Mouse (Mus musculus) small intestine, adult 2 months (tissue): ENCODE measurements around the gene Nova1. TPM values are rescaled to one million over a fixed set of nuclear protein-coding genes. Genes with fewer than 3 reads are reported as not detected.

ENCODE experiments used
- H3K27ac ChIP-seq: fragments of 200-500 bp; 2 replicates; pipeline ENCODE4 v1.5.1; 2012; ENCODE audit warnings: low read depth, low read length, control low read depth, inconsistent platforms; ENCODE audit not compliant: insufficient read depth
- H3K27me3 ChIP-seq: fragments of 200-500 bp; 2 replicates; pipeline ENCODE4 v1.6.1; 2012; ENCODE audit warnings: mild to moderate bottlenecking, moderate library complexity, low read length, inconsistent platforms; ENCODE audit not compliant: control insufficient read depth, insufficient read depth
- H3K36me3 ChIP-seq: fragments of 200-500 bp; 2 replicates; pipeline ENCODE4 v1.6.1; 2012; ENCODE audit warnings: mild to moderate bottlenecking, low read length, control low read depth, inconsistent platforms; ENCODE audit not compliant: control insufficient read depth, insufficient read depth
- H3K4me1 ChIP-seq: fragments of 200-500 bp; 2 replicates; pipeline ENCODE4 v1.6.1; 2012; ENCODE audit warnings: low read length, inconsistent platforms, mixed read lengths; ENCODE audit not compliant: control insufficient read depth, insufficient read depth, insufficient read length
- H3K4me3 ChIP-seq: fragments of 200-500 bp; 2 replicates; pipeline ENCODE4 v1.5.1; 2012; ENCODE audit warnings: low read depth, mild to moderate bottlenecking, control low read depth, inconsistent platforms, low read length, moderate library complexity
- CTCF ChIP-seq: fragments of 200-500 bp; IDR thresholded peaks from 2 replicates; pipeline ENCODE4 v1.5.1; 2012; ENCODE audit warnings: low read depth, mild to moderate bottlenecking, control low read depth, inconsistent platforms, low read length, moderate library complexity, mixed read lengths; ENCODE audit not compliant: insufficient replicate concordance, insufficient read length; ENCODE audit errors: extremely low read depth
- POLR2A ChIP-seq: fragments of 200-500 bp; IDR thresholded peaks from 2 replicates; pipeline ENCODE4 v1.6.1; 2012; ENCODE audit warnings: low read depth, mild to moderate bottlenecking, control low read depth, inconsistent platforms, low read length, moderate library complexity
- WGBS: fragments of 180-500 bp; shearing (Covaris S2); methylation state at CpG from one replicate; pipeline ENCODE4 v1.1.7; 2018; 5-methylcytosine and 5-hydroxymethylcytosine counted together
- polyA plus RNA-seq: library from polyadenylated mRNA; depleted of rRNA; stranded (reverse); fragments of >200 nt; gene quantifications from 2 replicates; pipeline ENCODE4 v1.2.3, GENCODE M21; 2012

Gene Nova1
- polyA plus RNA-seq, 1 experiment, result 0.16 TPM

- Histone ChIP-seq H3K4me3 (no peak overlapping the region), H3K27me3 (no peaks in the 10 kb centered on the region), H3K27ac (no peak overlapping the region), H3K36me3 (no peaks in the 10 kb centered on the region), H3K4me1 (no peaks in the 10 kb centered on the region)
- 70% methylated on average over 5 of the region's 5 CpGs for WGBS
- TF ChIP-seq CTCF (no peak), POLR2A (no peak)
Observed at GRCm38 (mm10) chr12:46646139-46646611, 172.6 kb downstream of the Nova1 start.

GRCm38 (mm10) chr12:46645365-46645962 lies 173.3 kb downstream of the Nova1 start:
- TF ChIP-seq POLR2A, result no peak
- no peak for TF ChIP-seq CTCF
- WGBS, result 84% methylated on average over 6 of the region's 6 CpGs
- Histone ChIP-seq H3K36me3 (no peaks in the 10 kb centered on the region), H3K27me3 (no peaks in the 10 kb centered on the region), H3K4me1 (no peaks in the 10 kb centered on the region), H3K27ac (no peak overlapping the region), H3K4me3 (no peak overlapping the region)
